Mouse (Mus musculus) spleen, embryonic (tissue): Measurements from ENCODE around the gene Fst.

Experiments
- CTCF ChIA-PET: fragments of 350-600 bp; sonication (Branson Sonifier 250); formaldehyde crosslinking; loops from one replicate; lab custom pipeline; 2022; lab: Charles Lee

Fst gene

GRCm38 (mm10) chr13:114412326-114412725, 46.4 kb downstream of the Fst start:
- CTCF ChIA-PET: no interaction called here

GRCm38 (mm10) chr13:114406866-114407265, 51.9 kb downstream of the Fst start:
- CTCF ChIA-PET: no interaction called here

GRCm38 (mm10) chr13:114406424-114406823, 52.3 kb downstream of the Fst start:
- CTCF ChIA-PET: no interaction called here

- CTCF ChIA-PET: no interaction called here
Measured at GRCm38 (mm10) chr13:114405100-114405715, 53.5 kb downstream of the Fst start.
